Mouse (Mus musculus) bone marrow macrophage, adult 2 months (primary cell): ENCODE results near the gene Mrps16.

Source experiments
- CTCF ChIP-seq: IDR thresholded peaks from 2 replicates; pipeline ENCODE4 v1.5.1; 2012; ENCODE audit warnings: low read depth, mild to moderate bottlenecking, low read length, moderate library complexity
- POLR2A ChIP-seq: IDR thresholded peaks from 2 replicates; pipeline ENCODE4 v1.6.1; 2012; ENCODE audit warnings: mild to moderate bottlenecking, low read depth, low read length, borderline replicate concordance

GRCm38 (mm10) chr14:20340866-20341265 lies 52.6 kb downstream of the Mrps16 start:
- no peak for TF ChIP-seq CTCF
- no peak for TF ChIP-seq POLR2A
